Mouse (Mus musculus) embryonic facial prominence, embryonic 11.5 days (tissue): ENCODE results near the gene Il1rn. TPM values are rescaled to one million over a fixed set of nuclear protein-coding genes. Genes with fewer than 3 reads are reported as not detected.

Experiments used
- ATAC-seq: fragments of 200-750 bp; cut with Nextera tagmentation; replicated peaks from 2 replicates; pipeline ENCODE4 v1.8.0; 2017; ENCODE audit warnings: low read depth; ENCODE audit not compliant: insufficient number of reproducible peaks, low FRiP score, low TSS enrichment
- DNase-seq: peaks from one replicate; pipeline ENCODE4 v3.0.0-alpha.2; 2015; ENCODE audit warnings: low spot score
- H3K27ac ChIP-seq: fragments of 300-500 bp; sonication (generic); replicated peaks from 2 replicates; pipeline ENCODE4 v1.5.1; 2014; ENCODE audit warnings: mild to moderate bottlenecking, low read depth, low read length, control low read depth
- H3K27me3 ChIP-seq: fragments of 300-500 bp; sonication (generic); 2 replicates; pipeline ENCODE4 v1.6.1; 2014; ENCODE audit warnings: mild to moderate bottlenecking, low read length, moderate library complexity, mixed read lengths; ENCODE audit not compliant: control insufficient read depth, insufficient read depth
- H3K36me3 ChIP-seq: fragments of 300-500 bp; sonication (generic); replicated peaks from 2 replicates; pipeline ENCODE4 v1.6.1; 2014; ENCODE audit warnings: low read depth, mild to moderate bottlenecking, low read length, moderate library complexity, mixed read lengths; ENCODE audit not compliant: control insufficient read depth, insufficient read depth
- H3K4me1 ChIP-seq: fragments of 300-500 bp; sonication (generic); 2 replicates; pipeline ENCODE4 v1.6.1; 2014; ENCODE audit warnings: low read length, mixed read lengths; ENCODE audit not compliant: control insufficient read depth, insufficient read depth
- H3K4me2 ChIP-seq: fragments of 300-500 bp; sonication (generic); 2 replicates; pipeline ENCODE4 v1.6.1; 2014; ENCODE audit warnings: low read depth, mild to moderate bottlenecking, control low read depth, low read length, moderate library complexity
- H3K4me3 ChIP-seq: fragments of 300-500 bp; sonication (generic); 2 replicates; pipeline ENCODE4 v1.5.1; 2014; ENCODE audit warnings: low read depth, low read length, control low read depth
- H3K9ac ChIP-seq: fragments of 300-500 bp; sonication (generic); replicated peaks from 2 replicates; pipeline ENCODE4 v1.6.1; 2014; ENCODE audit warnings: mild to moderate bottlenecking, control low read depth, low read length
- H3K9me3 ChIP-seq: fragments of 300-500 bp; sonication (generic); replicated peaks from 2 replicates; pipeline ENCODE4 v1.6.1; 2016; ENCODE audit warnings: mild to moderate bottlenecking, low read length, inconsistent platforms, mixed read lengths; ENCODE audit not compliant: control insufficient read depth
- WGBS: fragments of 180-500 bp; shearing (Covaris S2); extraction: QIAGEN DNeasy Blood & Tissue Kit; methylation state at CpG from one replicate; pipeline ENCODE4 v1.1.7; 2014; 5-methylcytosine and 5-hydroxymethylcytosine counted together
- polyA plus RNA-seq: library from polyadenylated mRNA; unstranded; fragments of >200 nt; fragmentation: Nextera tagmentation; extraction: Ambion mirVana; gene quantifications from 2 replicates; pipeline ENCODE4 v1.2.1, GENCODE M21; 2014

Gene Il1rn
- polyA plus RNA-seq, 1 experiment from 2014 or later = not detected

DNA sequence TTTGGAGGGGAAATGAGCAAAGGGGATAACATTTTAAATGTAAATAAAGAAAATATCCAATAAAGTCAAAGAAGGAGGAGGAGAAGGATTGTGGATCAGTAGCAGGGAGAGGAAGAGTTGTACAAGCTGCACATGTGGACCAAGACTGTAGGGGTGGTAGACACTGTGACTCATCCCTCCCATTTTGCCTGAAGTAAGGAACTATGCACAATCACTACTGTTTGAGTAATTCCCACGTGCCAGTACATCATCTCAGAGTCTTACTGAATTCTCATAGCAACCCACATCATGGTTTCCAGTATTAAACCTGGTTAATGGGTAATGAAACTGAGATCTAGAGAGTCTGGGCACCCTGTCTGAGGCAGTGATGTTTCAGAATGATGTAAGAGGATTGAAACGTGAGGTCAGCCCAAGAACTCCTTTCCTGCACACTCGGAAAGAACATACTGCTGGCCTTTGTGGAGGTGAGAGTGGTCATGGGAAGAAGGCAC is 4.8 kb downstream of the Il1rn start:
- Histone ChIP-seq H3K27me3 (no peaks in the 10 kb centered on the region), H3K9ac (no peak overlapping the region), H3K27ac (no peak overlapping the region), H3K9me3 (no peaks in the 10 kb centered on the region), H3K36me3 (no peaks in the 10 kb centered on the region), H3K4me2 (no peak overlapping the region), H3K4me3 (no peak overlapping the region), H3K4me1 (no peaks in the 10 kb centered on the region)
- WGBS = 65% methylated on average over 3 of the region's 3 CpGs
- ATAC-seq (no peak), DNase-seq (no peak)

DNA sequence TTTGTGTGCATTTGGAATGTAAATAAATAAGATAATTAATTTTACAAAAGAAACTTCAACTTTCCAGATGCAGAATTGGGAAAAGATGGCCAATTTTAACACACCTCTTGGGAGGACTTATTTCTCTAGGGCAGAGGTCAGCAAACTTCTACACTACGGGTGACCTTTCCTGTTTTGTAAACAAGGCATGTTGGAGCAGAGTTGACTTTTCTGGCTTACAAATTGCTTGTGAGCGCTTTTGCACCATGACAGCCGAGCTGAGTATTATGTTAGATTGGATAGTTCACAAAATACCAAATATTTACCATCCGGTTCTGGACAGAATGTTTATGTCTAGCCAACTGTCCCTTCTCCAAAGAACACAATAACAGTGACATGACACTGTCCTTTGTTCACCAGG is 8.0 kb downstream of the Il1rn start:
- Histone ChIP-seq H3K9me3 (no peaks in the 10 kb centered on the region), H3K27me3 (no peaks in the 10 kb centered on the region), H3K4me2 (no peak overlapping the region), H3K36me3 (no peaks in the 10 kb centered on the region), H3K27ac (no peak overlapping the region), H3K9ac (no peak overlapping the region), H3K4me1 (no peaks in the 10 kb centered on the region), H3K4me3 (no peak overlapping the region)
- DNase-seq (no peak), ATAC-seq (no peak)
- 70% methylated on average over 4 of the region's 4 CpGs for WGBS

DNA sequence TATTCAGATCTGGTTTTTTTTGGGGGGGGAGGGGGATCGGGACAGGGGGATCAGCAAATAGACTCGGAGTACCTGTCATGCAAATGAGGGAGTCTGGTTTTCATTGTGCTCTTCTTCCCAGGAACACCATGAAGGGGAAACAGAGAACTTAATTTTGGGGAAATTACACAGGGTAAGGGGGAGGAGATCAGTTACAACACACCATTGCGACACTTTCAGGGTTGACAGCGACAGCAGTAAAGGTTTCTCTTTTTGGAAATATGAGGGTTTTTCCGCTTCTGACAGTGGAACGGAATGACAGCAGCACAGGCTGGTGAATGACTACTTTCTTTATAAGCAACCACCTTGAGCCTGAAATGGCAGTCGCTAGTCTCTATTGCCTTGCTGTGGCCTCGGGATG is 8.4 kb downstream of the Il1rn start:
- Histone ChIP-seq H3K9ac (no peak overlapping the region), H3K9me3 (no peaks in the 10 kb centered on the region), H3K4me3 (no peak overlapping the region), H3K36me3 (no peaks in the 10 kb centered on the region), H3K4me2 (no peak overlapping the region), H3K4me1 (no peaks in the 10 kb centered on the region), H3K27ac (no peak overlapping the region), H3K27me3 (no peaks in the 10 kb centered on the region)
- WGBS = 68% methylated on average over 8 of the region's 8 CpGs
- DNase-seq (no peak), ATAC-seq (no peak)

DNA sequence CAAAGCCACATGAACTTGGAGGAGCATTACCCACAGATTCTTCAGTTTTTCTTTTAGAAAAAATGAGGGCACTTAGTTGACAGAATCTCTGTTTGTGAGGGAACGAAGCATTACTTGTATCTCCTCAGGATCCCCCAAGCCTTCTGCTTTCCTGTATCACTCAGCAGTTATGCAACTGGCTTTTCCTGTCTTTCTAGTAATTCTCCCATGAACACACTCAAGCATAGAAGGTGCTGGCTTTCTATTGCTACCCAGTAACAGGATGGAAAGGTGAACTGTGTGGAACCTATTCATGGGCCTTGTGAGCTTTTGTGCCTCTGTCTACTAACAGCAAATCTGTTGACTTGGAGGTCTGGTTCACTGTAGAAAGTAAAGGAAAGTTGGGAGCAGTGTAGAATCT is 11.3 kb downstream of the Il1rn start:
- ATAC-seq = no peak
- DNase-seq = no peak

DNA sequence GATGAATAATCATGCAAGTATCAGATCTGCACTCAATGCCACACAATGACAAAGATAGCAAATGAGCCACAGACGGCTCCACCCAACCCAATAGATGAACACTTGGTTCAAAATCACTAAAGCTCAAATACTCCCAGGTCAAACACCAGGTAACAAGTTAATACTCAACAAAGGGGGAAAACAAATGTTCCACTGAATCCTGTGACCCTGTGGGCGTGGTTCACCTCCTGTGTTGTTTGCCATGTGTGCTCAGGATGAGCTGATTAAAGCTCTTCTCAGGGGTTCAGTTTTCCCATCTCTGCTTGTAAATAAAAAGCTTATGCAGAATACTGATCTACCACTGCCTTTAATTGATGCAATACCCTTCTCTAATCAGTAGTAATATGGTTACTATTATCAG is 14.5 kb downstream of the Il1rn start:
- DNase-seq (no peak), ATAC-seq (no peak)
- Histone ChIP-seq H3K4me1 (no peaks in the 10 kb centered on the region), H3K9me3 (no peaks in the 10 kb centered on the region), H3K4me2 (no peak overlapping the region), H3K9ac (no peak overlapping the region), H3K27me3 (no peaks in the 10 kb centered on the region), H3K27ac (no peak overlapping the region), H3K4me3 (no peak overlapping the region), H3K36me3 (no peaks in the 10 kb centered on the region)
- 81% methylated on average over 2 of the region's 2 CpGs for WGBS

More for the DNA sequence above, 11.3 kb downstream of the Il1rn start:
- WGBS = 92% methylated on average over 1 of the region's 1 CpGs
- no peak overlapping the region for H3K27ac ChIP-seq
- H3K4me3 ChIP-seq = no peak overlapping the region
- H3K36me3 ChIP-seq = no peaks in the 10 kb centered on the region
- H3K9ac ChIP-seq = no peak overlapping the region
- H3K9me3 ChIP-seq = no peaks in the 10 kb centered on the region
- no peaks in the 10 kb centered on the region for H3K27me3 ChIP-seq
- H3K4me1 ChIP-seq = no peaks in the 10 kb centered on the region
- no peak overlapping the region for H3K4me2 ChIP-seq

DNA sequence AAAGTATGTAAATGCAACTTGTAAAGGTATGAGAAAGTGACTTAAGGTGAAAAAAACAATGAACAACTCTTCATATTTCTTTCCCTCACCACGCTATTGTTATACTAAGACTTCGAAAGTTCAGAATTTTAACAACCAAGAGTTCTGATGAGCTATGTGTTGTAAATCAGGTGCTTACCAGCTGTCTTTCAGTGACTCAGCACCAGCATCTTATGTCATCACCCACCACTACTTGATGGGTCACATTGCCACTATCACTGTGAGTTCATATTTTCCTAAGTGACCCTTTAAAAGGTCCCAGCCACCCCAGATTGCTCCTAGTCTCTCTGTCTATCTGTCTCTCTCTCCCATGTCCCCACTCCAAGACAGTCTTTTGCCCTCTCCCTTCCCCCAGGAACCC is 16.4 kb downstream of the Il1rn start:
- 88% methylated on average over 2 of the region's 2 CpGs for whole genome bisulfite sequencing
- no peak overlapping the region for H3K27ac ChIP-seq
- no peaks in the 10 kb centered on the region for H3K9me3 ChIP-seq
- no peaks in the 10 kb centered on the region for H3K4me1 ChIP-seq
- ATAC-seq (no peak), DNase-seq (no peak)
- no peak overlapping the region for H3K9ac ChIP-seq
- H3K4me3 ChIP-seq = no peak overlapping the region
- H3K27me3 ChIP-seq = no peaks in the 10 kb centered on the region
- H3K36me3 ChIP-seq = no peaks in the 10 kb centered on the region
- no peak overlapping the region for H3K4me2 ChIP-seq

DNA sequence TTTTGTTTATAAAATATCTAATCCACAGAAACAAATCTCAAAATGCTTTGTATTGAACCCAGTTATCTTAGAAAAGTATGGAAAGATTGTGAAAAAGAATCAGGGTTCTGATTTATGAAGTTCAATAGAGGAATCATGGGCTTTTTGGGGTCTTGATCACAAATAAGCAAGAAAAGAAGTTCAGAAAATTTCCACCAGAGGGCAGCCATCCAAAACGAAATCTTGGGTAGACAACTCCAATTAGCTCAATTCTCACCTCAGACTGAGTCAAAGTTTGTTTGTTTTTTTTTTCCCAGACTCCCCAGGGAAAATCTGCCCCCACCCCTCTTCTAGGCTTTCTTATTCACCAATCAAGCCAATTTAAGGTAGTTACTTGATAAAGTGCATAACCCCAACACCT is 21.0 kb downstream of the Il1rn start:
- 18% methylated on average over 1 of the region's 1 CpGs for WGBS
- H3K27ac ChIP-seq = no peak overlapping the region
- peak; percentile 66 for DNase-seq
- no peak overlapping the region for H3K9ac ChIP-seq
- H3K27me3 ChIP-seq = no peaks in the 10 kb centered on the region
- ATAC-seq = no peak
- no peak overlapping the region for H3K4me3 ChIP-seq
- no peaks in the 10 kb centered on the region for H3K9me3 ChIP-seq
- H3K36me3 ChIP-seq = no peaks in the 10 kb centered on the region
- H3K4me2 ChIP-seq = no peak overlapping the region
- no peaks in the 10 kb centered on the region for H3K4me1 ChIP-seq

DNA sequence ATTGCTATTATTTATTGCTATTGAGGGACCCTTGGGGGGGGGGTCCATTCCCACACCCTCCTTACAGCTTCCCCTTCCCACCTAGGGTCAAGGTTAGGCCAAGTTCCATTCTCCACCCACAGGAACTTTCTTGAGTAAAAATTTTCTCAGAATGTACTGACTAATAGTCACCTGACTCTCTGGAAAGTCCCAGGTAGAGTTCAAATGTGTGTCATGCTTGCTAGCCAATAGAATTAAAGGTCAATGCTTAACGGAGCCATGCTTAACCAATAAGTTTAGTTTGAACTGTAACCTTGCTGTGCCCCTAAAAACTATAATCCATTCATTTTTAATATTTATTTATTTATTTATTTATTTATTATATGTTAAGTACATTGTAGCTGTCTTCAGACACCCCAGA is 22.7 kb downstream of the Il1rn start:
- H3K9ac ChIP-seq = no peak overlapping the region
- no peak for DNase-seq
- ATAC-seq = no peak
- H3K27ac ChIP-seq = no peak overlapping the region
- no peaks in the 10 kb centered on the region for H3K9me3 ChIP-seq
- H3K36me3 ChIP-seq = no peaks in the 10 kb centered on the region
- no peaks in the 10 kb centered on the region for H3K4me1 ChIP-seq
- H3K27me3 ChIP-seq = no peaks in the 10 kb centered on the region
- H3K4me3 ChIP-seq = no peak overlapping the region
- WGBS = 97% methylated on average over 1 of the region's 1 CpGs
- no peak overlapping the region for H3K4me2 ChIP-seq
